Mouse (Mus musculus) lung, embryonic 14.5 days (tissue): ENCODE results near the gene Il1rapl2. TPM values are rescaled to one million over a fixed set of nuclear protein-coding genes. Genes with fewer than 3 reads are reported as not detected.

Experiments
- ATAC-seq: fragments of 200-750 bp; cut with Nextera tagmentation; 2 replicates; pipeline ENCODE4 v1.8.0; 2017; ENCODE audit warnings: mild to moderate bottlenecking, moderate TSS enrichment, moderate library complexity; ENCODE audit not compliant: insufficient read depth
- DNase-seq: peaks from one replicate; pipeline ENCODE4 v3.0.0-alpha.2; 2015
- H3K27ac ChIP-seq: fragments of 300-500 bp; sonication (generic); 2 replicates; pipeline ENCODE4 v1.5.1; 2014; ENCODE audit warnings: low read depth, mild to moderate bottlenecking, moderate library complexity
- H3K27me3 ChIP-seq: fragments of 300-500 bp; sonication (generic); 2 replicates; pipeline ENCODE4 v1.6.1; 2014; ENCODE audit warnings: low read length, control low read depth; ENCODE audit not compliant: insufficient read depth
- H3K36me3 ChIP-seq: fragments of 300-500 bp; sonication (generic); 2 replicates; pipeline ENCODE4 v1.6.1; 2014; ENCODE audit warnings: control low read depth; ENCODE audit not compliant: insufficient read depth
- H3K4me1 ChIP-seq: fragments of 300-500 bp; sonication (generic); 2 replicates; pipeline ENCODE4 v1.6.1; 2014; ENCODE audit warnings: antibody characterized with exemption, control low read depth; ENCODE audit not compliant: insufficient read depth
- H3K4me2 ChIP-seq: fragments of 300-500 bp; sonication (generic); 2 replicates; pipeline ENCODE4 v1.6.1; 2014; ENCODE audit warnings: mild to moderate bottlenecking
- H3K4me3 ChIP-seq: fragments of 300-500 bp; sonication (generic); 2 replicates; pipeline ENCODE4 v1.5.1; 2014; ENCODE audit warnings: low read depth, low read length
- H3K9ac ChIP-seq: fragments of 300-500 bp; sonication (generic); 2 replicates; pipeline ENCODE4 v1.6.1; 2014
- H3K9me3 ChIP-seq: fragments of 300-500 bp; sonication (generic); 2 replicates; pipeline ENCODE4 v1.6.1; 2016; ENCODE audit warnings: low read depth, low read length, control low read depth
- CTCF ChIP-seq: IDR thresholded peaks from 2 replicates; pipeline ENCODE4 v1.5.1; 2016; ENCODE audit warnings: antibody characterized with exemption, low read depth
- WGBS: fragments of 180-500 bp; shearing (Covaris S2); extraction: QIAGEN DNeasy Blood & Tissue Kit; methylation state at CpG from one replicate; pipeline ENCODE4 v1.1.7; 2014; 5-methylcytosine and 5-hydroxymethylcytosine counted together
- polyA plus RNA-seq: library from polyadenylated mRNA; unstranded; fragments of >200 nt; fragmentation: Nextera tagmentation; extraction: Ambion mirVana; gene quantifications from 2 replicates; pipeline ENCODE4 v1.2.1, GENCODE M21; 2014

Gene Il1rapl2
- polyA plus RNA-seq, 1 experiment from 2014 or later, result not detected

DNA sequence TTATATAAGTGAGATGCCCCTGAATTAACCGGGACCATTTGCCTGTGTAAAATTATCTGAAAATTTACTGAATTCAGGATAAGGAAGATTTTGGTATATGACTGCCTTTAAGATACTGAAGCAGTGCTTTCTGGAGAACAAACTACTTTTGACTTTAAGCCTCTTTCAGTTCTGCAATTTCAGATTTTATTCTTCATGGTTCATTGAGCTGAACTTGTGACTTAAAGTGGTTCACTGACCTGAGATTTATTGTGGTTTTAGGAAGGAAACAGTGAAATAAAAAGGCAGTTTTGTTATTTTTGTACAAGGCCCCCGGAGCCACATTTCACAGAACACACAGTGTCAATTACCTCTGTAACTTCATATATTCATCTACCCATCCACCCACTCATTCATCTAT is 129.6 kb downstream of the Il1rapl2 start:
- Histone ChIP-seq H3K27ac (no peak overlapping the region), H3K4me1 (no peaks in the 10 kb centered on the region), H3K9me3 (no peaks in the 10 kb centered on the region), H3K9ac (no peak overlapping the region), H3K4me2 (no peak overlapping the region), H3K36me3 (no peaks in the 10 kb centered on the region), H3K27me3 (no peaks in the 10 kb centered on the region), H3K4me3 (no peak overlapping the region)
- DNase-seq, result no peak
- 83% methylated on average over 2 of the region's 2 CpGs for WGBS
- no peak for ATAC-seq
- no peak for TF ChIP-seq CTCF

DNA sequence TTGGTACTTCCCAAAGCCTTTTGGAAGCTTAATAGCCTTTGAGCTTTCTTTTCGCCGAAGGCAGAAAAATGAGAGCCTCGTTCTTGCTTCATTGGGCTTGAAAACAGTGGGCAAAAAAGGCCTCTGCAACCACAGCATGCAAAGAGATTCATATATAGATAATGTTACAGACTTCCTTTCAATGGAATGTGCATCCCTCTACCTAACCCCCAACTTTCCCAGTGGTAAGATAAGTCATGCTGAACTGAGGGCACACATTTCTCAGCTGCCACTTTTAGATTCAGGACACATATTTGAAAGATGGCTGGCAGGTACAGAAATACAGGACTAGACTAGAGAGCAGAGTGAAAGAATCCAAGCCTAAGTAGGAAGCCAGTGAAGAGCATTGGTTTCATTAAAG is 185.1 kb downstream of the Il1rapl2 start:
- Histone ChIP-seq H3K4me3 (no peak overlapping the region), H3K36me3 (no peaks in the 10 kb centered on the region), H3K27me3 (no peaks in the 10 kb centered on the region), H3K4me2 (no peak overlapping the region), H3K4me1 (no peaks in the 10 kb centered on the region), H3K27ac (no peak overlapping the region), H3K9me3 (no peaks in the 10 kb centered on the region), H3K9ac (no peak overlapping the region)
- 81% methylated on average over 3 of the region's 3 CpGs for WGBS
- no peak for TF ChIP-seq CTCF
- ATAC-seq (no peak), DNase-seq (no peak)

DNA sequence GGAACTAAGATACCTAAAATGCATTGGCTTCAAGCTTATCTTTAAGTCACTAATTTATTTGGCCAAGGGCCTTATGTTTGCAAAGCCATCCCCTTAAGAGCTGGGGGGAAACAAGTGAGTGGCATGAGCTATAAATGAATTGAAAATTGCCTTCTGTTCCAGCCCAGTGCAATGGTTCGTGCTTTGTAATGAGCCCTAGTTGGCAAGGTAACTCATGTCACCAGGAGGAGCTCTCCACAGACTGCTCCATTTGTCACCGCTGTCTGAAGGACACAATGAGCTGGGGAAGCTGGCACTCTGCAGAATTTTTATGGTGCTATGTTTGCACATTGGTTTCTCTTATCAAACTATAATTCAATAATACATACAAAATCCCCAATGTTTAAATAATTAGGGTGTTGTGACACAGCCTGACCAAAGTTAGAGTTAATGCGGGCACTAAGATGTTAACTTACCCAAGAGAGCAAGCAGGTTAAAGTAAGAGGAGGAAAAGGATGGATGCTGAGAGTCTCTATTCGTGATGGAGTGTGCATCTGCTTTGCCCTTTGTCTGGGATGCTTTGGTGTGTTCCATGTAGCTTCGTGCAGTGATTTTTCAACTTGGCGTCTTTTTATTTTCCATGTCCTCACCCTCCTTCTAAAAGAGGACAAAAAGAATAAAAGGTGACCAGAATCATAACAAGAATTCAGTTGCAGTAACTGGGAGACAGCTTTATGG is 235.2 kb downstream of the Il1rapl2 start:
- Histone ChIP-seq H3K4me1 (no peaks in the 10 kb centered on the region), H3K4me3 (no peak overlapping the region), H3K4me2 (no peak overlapping the region), H3K27me3 (no peaks in the 10 kb centered on the region), H3K27ac (no peak overlapping the region), H3K9me3 (no peaks in the 10 kb centered on the region), H3K9ac (no peak overlapping the region), H3K36me3 (no peaks in the 10 kb centered on the region)
- DNase-seq (no peak), ATAC-seq (no peak)
- WGBS, result 61% methylated on average over 6 of the region's 6 CpGs
- no peak for TF ChIP-seq CTCF

DNA sequence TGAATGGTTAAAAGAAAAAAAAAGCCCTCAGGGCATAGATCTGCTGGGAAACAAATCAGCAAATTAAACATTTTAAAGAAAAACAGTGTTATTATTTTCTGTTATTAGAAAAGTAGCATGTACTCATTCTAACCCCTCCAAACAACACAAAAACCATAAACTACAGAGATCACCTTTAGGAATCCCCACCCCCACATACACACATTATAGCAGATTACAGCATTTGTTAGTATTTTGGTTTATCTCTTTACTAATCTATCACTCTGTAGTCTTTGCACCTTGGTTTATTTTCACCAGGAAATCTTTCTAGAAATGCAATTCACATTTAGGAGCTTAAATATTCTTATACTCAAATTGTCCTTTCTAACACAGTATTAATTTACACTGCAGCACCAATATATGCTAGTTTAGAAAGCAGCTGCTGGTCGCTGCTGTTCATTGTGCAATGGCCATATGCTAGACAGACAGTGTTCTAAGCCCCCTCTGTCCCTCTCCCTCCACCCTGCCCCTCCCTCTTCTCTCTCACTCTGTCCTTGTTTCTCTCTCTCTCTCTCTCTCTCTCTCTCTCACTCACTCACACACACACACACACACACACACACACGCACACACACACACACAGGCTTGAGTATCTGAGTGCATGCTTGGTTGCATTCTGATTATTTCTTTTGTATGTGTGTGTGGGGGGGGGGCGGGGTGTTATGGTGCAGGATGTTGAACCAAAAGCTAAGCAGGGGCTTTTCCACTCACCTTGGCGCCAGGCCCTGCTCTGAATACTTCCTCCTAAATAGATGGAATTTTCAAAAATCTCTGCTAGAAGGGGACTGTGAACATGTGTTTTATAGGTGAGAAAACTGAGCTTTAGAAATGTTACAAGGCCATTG is 236.1 kb downstream of the Il1rapl2 start:
- TF ChIP-seq CTCF, result no peak
- no peak for ATAC-seq
- H3K4me1 ChIP-seq, result no peaks in the 10 kb centered on the region
- no peak overlapping the region for H3K27ac ChIP-seq
- no peak for DNase-seq
- no peak overlapping the region for H3K4me3 ChIP-seq
- no peaks in the 10 kb centered on the region for H3K27me3 ChIP-seq
- H3K4me2 ChIP-seq, result no peak overlapping the region
- H3K9ac ChIP-seq, result no peak overlapping the region
- no peaks in the 10 kb centered on the region for H3K36me3 ChIP-seq
- H3K9me3 ChIP-seq, result no peaks in the 10 kb centered on the region
- 71% methylated on average over 4 of the region's 4 CpGs for WGBS

DNA sequence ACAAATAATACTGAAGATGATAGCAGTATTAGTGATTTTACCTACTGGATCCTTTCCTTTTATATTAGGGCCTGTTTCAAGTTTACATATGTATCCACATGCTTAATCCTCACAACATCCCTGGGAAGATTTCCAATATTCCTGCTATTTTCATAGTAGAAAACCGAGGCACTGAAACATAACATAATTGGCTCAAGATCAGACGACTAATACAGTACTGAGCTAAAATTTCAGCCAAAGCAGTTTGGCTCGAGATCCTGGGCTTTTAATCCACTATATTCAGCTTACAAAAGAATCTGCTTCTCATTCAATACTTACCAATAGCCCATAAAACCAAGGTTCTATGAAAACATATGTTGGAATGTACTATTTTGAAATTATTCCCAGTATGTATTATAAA is 239.1 kb downstream of the Il1rapl2 start:
- no peaks in the 10 kb centered on the region for H3K9me3 ChIP-seq
- TF ChIP-seq CTCF, result no peak
- no peaks in the 10 kb centered on the region for H3K4me1 ChIP-seq
- H3K4me2 ChIP-seq, result no peak overlapping the region
- ATAC-seq (no peak), DNase-seq (peak; percentile 15)
- H3K9ac ChIP-seq, result no peak overlapping the region
- no peaks in the 10 kb centered on the region for H3K36me3 ChIP-seq
- 53% methylated on average over 3 of the region's 3 CpGs for WGBS
- no peaks in the 10 kb centered on the region for H3K27me3 ChIP-seq
- H3K27ac ChIP-seq, result no peak overlapping the region
- no peak overlapping the region for H3K4me3 ChIP-seq

DNA sequence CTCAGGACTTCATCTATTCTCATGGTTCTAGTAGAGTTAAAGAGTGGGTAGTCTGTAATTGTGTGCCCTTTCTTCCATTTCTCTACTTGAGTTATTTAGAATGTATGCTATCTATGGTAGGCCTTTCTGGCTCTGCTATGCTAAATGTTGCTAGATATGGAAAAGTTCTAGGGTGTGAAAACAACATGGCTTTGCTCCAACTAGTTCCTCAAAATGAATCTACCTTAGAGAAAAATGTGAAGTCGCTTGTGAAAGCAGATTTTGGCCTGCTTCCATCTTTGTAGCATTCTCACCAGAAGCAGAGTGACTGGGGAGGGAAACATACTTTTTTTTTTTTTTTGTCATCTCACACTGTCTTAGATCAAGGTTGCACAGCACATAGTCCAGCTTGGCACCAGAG is 241.7 kb downstream of the Il1rapl2 start:
- Histone ChIP-seq H3K9me3 (no peaks in the 10 kb centered on the region), H3K27me3 (no peaks in the 10 kb centered on the region), H3K36me3 (no peaks in the 10 kb centered on the region), H3K4me3 (no peak overlapping the region), H3K4me1 (no peaks in the 10 kb centered on the region), H3K9ac (no peak overlapping the region), H3K4me2 (no peak overlapping the region), H3K27ac (no peak overlapping the region)
- DNase-seq (peak; percentile 9), ATAC-seq (no peak)
- TF ChIP-seq CTCF, result no peak
- WGBS, result 32% methylated on average over 1 of the region's 1 CpGs

DNA sequence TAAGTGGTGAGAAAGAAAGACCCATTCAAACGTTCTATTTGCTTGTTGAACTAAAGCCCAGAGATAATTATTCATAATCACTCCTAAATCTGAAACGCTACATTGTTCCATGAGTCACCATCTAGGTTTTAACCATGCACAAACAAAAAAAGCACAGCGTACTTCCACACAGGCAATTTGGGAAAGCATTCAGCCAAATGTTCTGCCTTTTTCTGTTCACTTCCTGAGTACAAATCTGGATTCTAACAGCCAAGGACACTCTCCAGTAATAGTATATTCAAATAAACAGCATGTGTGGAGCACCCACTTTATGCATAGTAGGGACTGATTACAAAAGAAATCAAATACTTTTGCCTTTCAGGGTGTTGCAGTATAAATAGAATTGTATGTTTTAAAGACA is 278.5 kb downstream of the Il1rapl2 start:
- no peaks in the 10 kb centered on the region for H3K9me3 ChIP-seq
- no peaks in the 10 kb centered on the region for H3K4me1 ChIP-seq
- WGBS, result 49% methylated on average over 3 of the region's 3 CpGs
- H3K27me3 ChIP-seq, result no peaks in the 10 kb centered on the region
- no peak overlapping the region for H3K4me2 ChIP-seq
- no peak for ATAC-seq
- TF ChIP-seq CTCF, result no peak
- H3K36me3 ChIP-seq, result no peaks in the 10 kb centered on the region
- no peak for DNase-seq
- H3K27ac ChIP-seq, result no peak overlapping the region
- no peak overlapping the region for H3K4me3 ChIP-seq
- H3K9ac ChIP-seq, result no peak overlapping the region
